Mouse (Mus musculus) heart, adult 18-20 months (tissue): Measurements from ENCODE around the gene Cnnm2. TPM values are rescaled to one million over a fixed set of nuclear protein-coding genes. Genes with fewer than 3 reads are reported as not detected.
"Not testable (repeated sequence)": the region's sequence is repeated elsewhere in the genome, so short reads cannot be mapped to it uniquely, and the experiment has no call there.

Experiments
- DNase-seq, 2 experiments: peaks; one replicate each; pipeline ENCODE4 v3.0.0; 2021 to 2022; ENCODE audit warnings: mixed read lengths in 1 of 2
- total RNA-seq, 2 experiments: library from RNA; stranded (reverse); gene quantifications; 2 replicates each; pipeline ENCODE4 v1.2.3; 2021

Cnnm2 gene
- total RNA-seq, 2 experiments from 2014 or later = 5.7 to 6.7 TPM

- DNase-seq = not testable (repeated sequence)
Measured at GRCm38 (mm10) chr19:46759909-46760308, 1.5 kb upstream of the Cnnm2 start.

- peak; percentile 86 to 92 for DNase-seq
Measured at GRCm38 (mm10) chr19:46760375-46761160, 828 bp upstream of the Cnnm2 start.

- DNase-seq = no peak
Measured at GRCm38 (mm10) chr19:46761971-46762290, 535 bp downstream of the Cnnm2 start.

- DNase-seq = peak; percentile 14 to 46
Measured at GRCm38 (mm10) chr19:46762291-46762991, 1.0 kb downstream of the Cnnm2 start.

- no peak for DNase-seq
Measured at GRCm38 (mm10) chr19:46762992-46763342, 1.6 kb downstream of the Cnnm2 start.

- no peak for DNase-seq
Measured at GRCm38 (mm10) chr19:46763356-46763755, 2.0 kb downstream of the Cnnm2 start.

GRCm38 (mm10) chr19:46763932-46764762 lies 2.8 kb downstream of the Cnnm2 start:
- DNase-seq = no peak

GRCm38 (mm10) chr19:46764763-46765117 lies 3.3 kb downstream of the Cnnm2 start:
- no peak for DNase-seq

- no peak for DNase-seq
Measured at GRCm38 (mm10) chr19:46766125-46766524, 4.7 kb downstream of the Cnnm2 start.

- no peak for DNase-seq
Measured at GRCm38 (mm10) chr19:46769759-46770158, 8.4 kb downstream of the Cnnm2 start.

GRCm38 (mm10) chr19:46771801-46772200 lies 10.4 kb downstream of the Cnnm2 start:
- no peak for DNase-seq

GRCm38 (mm10) chr19:46776391-46776790 lies 15.0 kb downstream of the Cnnm2 start:
- DNase-seq = no peak

GRCm38 (mm10) chr19:46776850-46777249 lies 15.5 kb downstream of the Cnnm2 start:
- DNase-seq = no peak

- DNase-seq = no peak
Measured at GRCm38 (mm10) chr19:46777928-46778680, 16.7 kb downstream of the Cnnm2 start.

- not testable (repeated sequence) for DNase-seq
Measured at GRCm38 (mm10) chr19:46779130-46779529, 17.7 kb downstream of the Cnnm2 start.

GRCm38 (mm10) chr19:46784038-46784437 lies 22.6 kb downstream of the Cnnm2 start:
- DNase-seq = no peak

GRCm38 (mm10) chr19:46784502-46784901 lies 23.1 kb downstream of the Cnnm2 start:
- no peak for DNase-seq

- DNase-seq = no peak
Measured at GRCm38 (mm10) chr19:46785633-46786032, 24.2 kb downstream of the Cnnm2 start.

GRCm38 (mm10) chr19:46789782-46790181 lies 28.4 kb downstream of the Cnnm2 start:
- no peak for DNase-seq

GRCm38 (mm10) chr19:46791360-46791759 lies 30.0 kb downstream of the Cnnm2 start:
- peak; percentile 10 for DNase-seq

- no peak for DNase-seq
Measured at GRCm38 (mm10) chr19:46791921-46792320, 30.5 kb downstream of the Cnnm2 start.

- DNase-seq = no peak
Measured at GRCm38 (mm10) chr19:46792480-46792879, 31.1 kb downstream of the Cnnm2 start.
